Mouse (Mus musculus): Measurements from ENCODE around the gene Mboat2. TPM values are rescaled to one million over a fixed set of nuclear protein-coding genes. Genes with fewer than 3 reads are reported as not detected.
A peak's percentile ranks its signal among the peaks of the same experiment; 100 is the strongest.

The Mboat2 gene
- polyA plus RNA-seq, 1 experiment from 2014 or later: 42.1 TPM

- no peak overlapping the region for H3K4me2 ChIP-seq (ENCODE audit: low read depth, low read length)
- H3K27ac ChIP-seq (ENCODE audit: low read length): peak overlapping the region; percentile 56; the same call in 1 of the 2 replicates
- H3K27me3 ChIP-seq (ENCODE audit: control insufficient read depth, insufficient read depth, low read depth, low read length): no peaks in the 10 kb centered on the region
- peaks cover 11% of the 10 kb centered on the region for H3K4me1 ChIP-seq (replicated peaks; ENCODE audit: control insufficient read depth, insufficient read depth, low read length)
- no peak overlapping the region for H3K9ac ChIP-seq (ENCODE audit: low read length)
- no peaks in the 10 kb centered on the region for H3K36me3 ChIP-seq (ENCODE audit: control insufficient read depth, insufficient read depth, low read length)
- ATAC-seq (ENCODE audit: low read depth): peak; percentile 81
- H3K9me3 ChIP-seq (ENCODE audit: control insufficient read depth, low read length): no peaks in the 10 kb centered on the region
- H3K4me3 ChIP-seq (ENCODE audit: low read length): no peak overlapping the region
- 61% methylated on average over 7 of the region's 7 CpGs for WGBS
Observed at GRCm38 (mm10) chr12:24889371-24890051, 58.8 kb downstream of the Mboat2 start.

GRCm38 (mm10) chr12:24890158-24890557 is 59.5 kb downstream of the Mboat2 start:
- Histone ChIP-seq H3K4me2 (ENCODE audit: low read depth, low read length) (no peak overlapping the region), H3K4me1 (replicated peaks; ENCODE audit: control insufficient read depth, insufficient read depth, low read length) (peaks cover 15% of the 10 kb centered on the region), H3K27me3 (ENCODE audit: control insufficient read depth, insufficient read depth, low read depth, low read length) (no peaks in the 10 kb centered on the region), H3K9ac (ENCODE audit: low read length) (no peak overlapping the region), H3K36me3 (ENCODE audit: control insufficient read depth, insufficient read depth, low read length) (no peaks in the 10 kb centered on the region), H3K4me3 (ENCODE audit: low read length) (no peak overlapping the region), H3K9me3 (ENCODE audit: control insufficient read depth, low read length) (no peaks in the 10 kb centered on the region), H3K27ac (ENCODE audit: low read length) (no peak overlapping the region)
- ATAC-seq (ENCODE audit: low read depth): no peak
- 85% methylated on average over 2 of the region's 2 CpGs for WGBS

- 86% methylated on average over 8 of the region's 8 CpGs for WGBS
- peaks cover 19% of the 10 kb centered on the region for H3K4me1 ChIP-seq (replicated peaks; ENCODE audit: control insufficient read depth, insufficient read depth, low read length)
- no peak for ATAC-seq (ENCODE audit: low read depth)
- no peaks in the 10 kb centered on the region for H3K9me3 ChIP-seq (ENCODE audit: control insufficient read depth, low read length)
- no peak overlapping the region for H3K4me3 ChIP-seq (ENCODE audit: low read length)
- H3K4me2 ChIP-seq (ENCODE audit: low read depth, low read length): no peak overlapping the region
- no peaks in the 10 kb centered on the region for H3K27me3 ChIP-seq (ENCODE audit: control insufficient read depth, insufficient read depth, low read depth, low read length)
- no peaks in the 10 kb centered on the region for H3K36me3 ChIP-seq (ENCODE audit: control insufficient read depth, insufficient read depth, low read length)
- H3K27ac ChIP-seq (ENCODE audit: low read length): no peak overlapping the region
- no peak overlapping the region for H3K9ac ChIP-seq (ENCODE audit: low read length)
Observed at GRCm38 (mm10) chr12:24890684-24891459, 60.2 kb downstream of the Mboat2 start.

GRCm38 (mm10) chr12:24892536-24892935 is 61.9 kb downstream of the Mboat2 start:
- H3K36me3 ChIP-seq (ENCODE audit: control insufficient read depth, insufficient read depth, low read length): no peaks in the 10 kb centered on the region
- H3K27ac ChIP-seq (ENCODE audit: low read length): no peak overlapping the region
- H3K9me3 ChIP-seq (ENCODE audit: control insufficient read depth, low read length): no peaks in the 10 kb centered on the region
- no peak for ATAC-seq (ENCODE audit: low read depth)
- H3K4me1 ChIP-seq (replicated peaks; ENCODE audit: control insufficient read depth, insufficient read depth, low read length): peaks cover 19% of the 10 kb centered on the region
- H3K9ac ChIP-seq (ENCODE audit: low read length): no peak overlapping the region
- 26% methylated on average over 4 of the region's 4 CpGs for WGBS
- no peak overlapping the region for H3K4me2 ChIP-seq (ENCODE audit: low read depth, low read length)
- no peak overlapping the region for H3K4me3 ChIP-seq (ENCODE audit: low read length)
- no peaks in the 10 kb centered on the region for H3K27me3 ChIP-seq (ENCODE audit: control insufficient read depth, insufficient read depth, low read depth, low read length)

- Histone ChIP-seq H3K36me3 (ENCODE audit: control insufficient read depth, insufficient read depth, low read length) (no peaks in the 10 kb centered on the region), H3K4me2 (ENCODE audit: low read depth, low read length) (no peak overlapping the region), H3K9me3 (ENCODE audit: control insufficient read depth, low read length) (no peaks in the 10 kb centered on the region), H3K27ac (ENCODE audit: low read length) (peak overlapping the region; percentile 84), H3K4me3 (ENCODE audit: low read length) (no peak overlapping the region), H3K9ac (ENCODE audit: low read length) (peak overlapping the region; percentile 0; the same call in 1 of the 2 replicates), H3K27me3 (ENCODE audit: control insufficient read depth, insufficient read depth, low read depth, low read length) (no peaks in the 10 kb centered on the region), H3K4me1 (replicated peaks; ENCODE audit: control insufficient read depth, insufficient read depth, low read length) (peaks cover 19% of the 10 kb centered on the region)
- WGBS: 36% methylated on average over 10 of the region's 10 CpGs
- peak; percentile 86 for ATAC-seq (ENCODE audit: low read depth)
Observed at GRCm38 (mm10) chr12:24893777-24894468, 63.2 kb downstream of the Mboat2 start.

GRCm38 (mm10) chr12:24895352-24895751 is 64.7 kb downstream of the Mboat2 start:
- H3K4me3 ChIP-seq (ENCODE audit: low read length): no peak overlapping the region
- H3K36me3 ChIP-seq (ENCODE audit: control insufficient read depth, insufficient read depth, low read length): no peaks in the 10 kb centered on the region
- no peaks in the 10 kb centered on the region for H3K27me3 ChIP-seq (ENCODE audit: control insufficient read depth, insufficient read depth, low read depth, low read length)
- H3K4me2 ChIP-seq (ENCODE audit: low read depth, low read length): no peak overlapping the region
- peaks cover 19% of the 10 kb centered on the region for H3K4me1 ChIP-seq (replicated peaks; ENCODE audit: control insufficient read depth, insufficient read depth, low read length)
- H3K27ac ChIP-seq (ENCODE audit: low read length): no peak overlapping the region
- H3K9ac ChIP-seq (ENCODE audit: low read length): no peak overlapping the region
- peak; percentile 53 for ATAC-seq (ENCODE audit: low read depth)
- 57% methylated on average over 5 of the region's 5 CpGs for WGBS
- no peaks in the 10 kb centered on the region for H3K9me3 ChIP-seq (ENCODE audit: control insufficient read depth, low read length)

- H3K27ac ChIP-seq (ENCODE audit: low read length): no peak overlapping the region
- no peak for ATAC-seq (ENCODE audit: low read depth)
- 78% methylated on average over 4 of the region's 4 CpGs for WGBS
Observed at GRCm38 (mm10) chr12:24897354-24897753, 66.7 kb downstream of the Mboat2 start.

GRCm38 (mm10) chr12:24898226-24898625 is 67.5 kb downstream of the Mboat2 start:
- H3K9me3 ChIP-seq (ENCODE audit: control insufficient read depth, low read length): no peaks in the 10 kb centered on the region
- WGBS: 57% methylated on average over 9 of the region's 9 CpGs
- peaks cover 19% of the 10 kb centered on the region for H3K4me1 ChIP-seq (replicated peaks; ENCODE audit: control insufficient read depth, insufficient read depth, low read length)
- no peaks in the 10 kb centered on the region for H3K27me3 ChIP-seq (ENCODE audit: control insufficient read depth, insufficient read depth, low read depth, low read length)
- H3K27ac ChIP-seq (ENCODE audit: low read length): no peak overlapping the region
- ATAC-seq (ENCODE audit: low read depth): no peak
- peaks cover 2% of the 10 kb centered on the region; the same call in 1 of the 2 replicates for H3K36me3 ChIP-seq (ENCODE audit: control insufficient read depth, insufficient read depth, low read length)
- no peak overlapping the region for H3K9ac ChIP-seq (ENCODE audit: low read length)
- H3K4me3 ChIP-seq (ENCODE audit: low read length): no peak overlapping the region
- no peak overlapping the region for H3K4me2 ChIP-seq (ENCODE audit: low read depth, low read length)

More at GRCm38 (mm10) chr12:24897354-24897753, 66.7 kb downstream of the Mboat2 start:
- Histone ChIP-seq H3K4me1 (replicated peaks; ENCODE audit: control insufficient read depth, insufficient read depth, low read length) (peaks cover 19% of the 10 kb centered on the region), H3K36me3 (ENCODE audit: control insufficient read depth, insufficient read depth, low read length) (no peaks in the 10 kb centered on the region), H3K9ac (ENCODE audit: low read length) (no peak overlapping the region), H3K9me3 (ENCODE audit: control insufficient read depth, low read length) (no peaks in the 10 kb centered on the region), H3K4me2 (ENCODE audit: low read depth, low read length) (no peak overlapping the region), H3K4me3 (ENCODE audit: low read length) (no peak overlapping the region), H3K27me3 (ENCODE audit: control insufficient read depth, insufficient read depth, low read depth, low read length) (no peaks in the 10 kb centered on the region)

GRCm38 (mm10) chr12:24899636-24900035 is 69.0 kb downstream of the Mboat2 start:
- Histone ChIP-seq H3K4me3 (ENCODE audit: low read length) (no peak overlapping the region), H3K9ac (ENCODE audit: low read length) (no peak overlapping the region), H3K36me3 (ENCODE audit: control insufficient read depth, insufficient read depth, low read length) (peaks cover 2% of the 10 kb centered on the region; the same call in 1 of the 2 replicates), H3K9me3 (ENCODE audit: control insufficient read depth, low read length) (no peaks in the 10 kb centered on the region), H3K27me3 (ENCODE audit: control insufficient read depth, insufficient read depth, low read depth, low read length) (no peaks in the 10 kb centered on the region), H3K4me1 (replicated peaks; ENCODE audit: control insufficient read depth, insufficient read depth, low read length) (peaks cover 7% of the 10 kb centered on the region), H3K4me2 (ENCODE audit: low read depth, low read length) (no peak overlapping the region), H3K27ac (ENCODE audit: low read length) (no peak overlapping the region)
- 85% methylated on average over 10 of the region's 10 CpGs for WGBS
- peak; percentile 29; the same call in 1 of the 2 replicates for ATAC-seq (ENCODE audit: low read depth)

All from lung, embryonic 16.5 days (tissue).